Mouse (Mus musculus) cerebellum, adult 2 months (tissue): ENCODE measurements at regions not wholly inside any gene's neighbourhood (a gene's known extent, or its start where the extent isn't known, plus 50 kb on each side); places are given as distances from the start of the nearest gene placed in this dataset.

Experiments
- CTCF ChIP-seq: fragments of 200-500 bp; IDR thresholded peaks from 2 replicates; pipeline ENCODE4 v1.5.1; 2011; ENCODE audit warnings: low read depth, mild to moderate bottlenecking, control low read depth, low read length, moderate library complexity, borderline replicate concordance; ENCODE audit not compliant: insufficient read depth
- POLR2A ChIP-seq: fragments of 200-500 bp; IDR thresholded peaks from 2 replicates; pipeline ENCODE4 v1.6.1; 2011; ENCODE audit warnings: low read length, control low read depth, borderline replicate concordance; ENCODE audit not compliant: insufficient read depth

DNA sequence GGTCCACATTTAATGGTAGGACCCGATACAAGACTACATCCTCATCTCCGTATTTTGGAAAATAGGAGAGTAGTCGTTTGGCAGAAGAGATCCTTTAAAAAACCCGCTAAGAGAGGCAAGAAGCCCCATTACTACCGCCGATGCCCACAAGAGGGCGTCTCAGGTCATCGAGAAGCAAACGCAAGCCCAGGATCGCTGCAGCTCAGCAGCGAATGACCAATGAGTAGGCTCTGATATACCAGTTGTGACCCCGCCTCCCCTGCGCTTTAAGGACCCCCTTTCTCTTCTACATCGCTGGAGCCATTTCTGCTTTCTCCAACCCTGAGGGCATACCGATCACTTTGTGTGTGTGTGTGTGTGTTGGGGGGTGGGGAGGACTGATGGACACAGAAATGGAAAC is 185.0 kb upstream of the Zfp618 start:
- TF ChIP-seq POLR2A, result no peak
- TF ChIP-seq CTCF, result peak; percentile 83
